Mouse (Mus musculus) heart, embryonic 16.5 days (tissue): ENCODE results near the gene Vezt. TPM values are rescaled to one million over a fixed set of nuclear protein-coding genes. Genes with fewer than 3 reads are reported as not detected.

ENCODE experiments used
- ATAC-seq: fragments of 200-750 bp; cut with Nextera tagmentation; replicated peaks from 2 replicates; pipeline ENCODE4 v1.8.0; 2017; ENCODE audit warnings: moderate number of reproducible peaks; ENCODE audit not compliant: insufficient read depth, low FRiP score; ENCODE audit errors: extremely low read depth
- H3K27ac ChIP-seq: fragments of 300-500 bp; sonication (generic); 2 replicates; pipeline ENCODE4 v1.5.1; 2014; ENCODE audit warnings: mild to moderate bottlenecking, low read length, control low read depth, moderate library complexity
- H3K27me3 ChIP-seq: fragments of 300-500 bp; sonication (generic); 2 replicates; pipeline ENCODE4 v1.6.1; 2014; ENCODE audit warnings: low read length, mixed read lengths; ENCODE audit not compliant: control insufficient read depth, insufficient read depth
- H3K36me3 ChIP-seq: fragments of 300-500 bp; sonication (generic); 2 replicates; pipeline ENCODE4 v1.6.1; 2014; ENCODE audit not compliant: control insufficient read depth, insufficient read depth
- H3K4me1 ChIP-seq: fragments of 300-500 bp; sonication (generic); 2 replicates; pipeline ENCODE4 v1.6.1; 2014; ENCODE audit warnings: low read length, mixed read lengths; ENCODE audit not compliant: control insufficient read depth, insufficient read depth
- H3K4me2 ChIP-seq: fragments of 300-500 bp; sonication (generic); 2 replicates; pipeline ENCODE4 v1.6.1; 2014; ENCODE audit warnings: low read depth, mild to moderate bottlenecking, control low read depth, low read length
- H3K4me3 ChIP-seq: fragments of 300-500 bp; sonication (generic); 2 replicates; pipeline ENCODE4 v1.5.1; 2014; ENCODE audit warnings: mild to moderate bottlenecking, control low read depth, low read length
- H3K9ac ChIP-seq: fragments of 300-500 bp; sonication (generic); 2 replicates; pipeline ENCODE4 v1.6.1; 2014; ENCODE audit warnings: low read length, control low read depth
- H3K9me3 ChIP-seq: fragments of 300-500 bp; sonication (generic); replicated peaks from 2 replicates; pipeline ENCODE4 v1.6.1; 2016; ENCODE audit warnings: low read length; ENCODE audit not compliant: control insufficient read depth
- WGBS: fragments of 180-500 bp; shearing (Covaris S2); extraction: QIAGEN DNeasy Blood & Tissue Kit; methylation state at CpG from one replicate; pipeline ENCODE4 v1.1.7; 2014; 5-methylcytosine and 5-hydroxymethylcytosine counted together
- polyA plus RNA-seq: library from polyadenylated mRNA; unstranded; fragments of >200 nt; fragmentation: Nextera tagmentation; extraction: Ambion mirVana; gene quantifications from 2 replicates; pipeline ENCODE4 v1.2.1, GENCODE M21; 2015

The Vezt gene
- polyA plus RNA-seq, 1 experiment from 2014 or later: 22.5 TPM

GRCm38 (mm10) chr10:94025079-94025478 is 10.5 kb downstream of the Vezt start:
- ATAC-seq: no peak
- Histone ChIP-seq H3K9me3 (no peaks in the 10 kb centered on the region), H3K27me3 (no peaks in the 10 kb centered on the region), H3K36me3 (no peaks in the 10 kb centered on the region), H3K4me3 (no peak overlapping the region), H3K27ac (no peak overlapping the region), H3K9ac (no peak overlapping the region), H3K4me2 (no peak overlapping the region), H3K4me1 (no peaks in the 10 kb centered on the region)
- 90% methylated on average over 8 of the region's 8 CpGs for WGBS

- Histone ChIP-seq H3K9me3 (no peaks in the 10 kb centered on the region), H3K4me3 (no peak overlapping the region), H3K9ac (no peak overlapping the region), H3K36me3 (no peaks in the 10 kb centered on the region), H3K27me3 (no peaks in the 10 kb centered on the region), H3K27ac (no peak overlapping the region), H3K4me2 (no peak overlapping the region), H3K4me1 (no peaks in the 10 kb centered on the region)
- 85% methylated on average over 4 of the region's 4 CpGs for whole genome bisulfite sequencing
- ATAC-seq: no peak
Measured at GRCm38 (mm10) chr10:94021059-94021458, 14.6 kb downstream of the Vezt start.

GRCm38 (mm10) chr10:94020587-94020986 is 15.0 kb downstream of the Vezt start:
- Histone ChIP-seq H3K9me3 (no peaks in the 10 kb centered on the region), H3K27me3 (no peaks in the 10 kb centered on the region), H3K27ac (no peak overlapping the region), H3K4me1 (no peaks in the 10 kb centered on the region), H3K36me3 (no peaks in the 10 kb centered on the region), H3K4me3 (no peak overlapping the region), H3K9ac (no peak overlapping the region), H3K4me2 (no peak overlapping the region)
- ATAC-seq: no peak
- WGBS: 69% methylated on average over 5 of the region's 5 CpGs

- no peak for ATAC-seq
- Histone ChIP-seq H3K27me3 (no peaks in the 10 kb centered on the region), H3K9ac (no peak overlapping the region), H3K4me3 (no peak overlapping the region), H3K4me1 (no peaks in the 10 kb centered on the region), H3K4me2 (no peak overlapping the region), H3K9me3 (no peaks in the 10 kb centered on the region), H3K27ac (no peak overlapping the region), H3K36me3 (no peaks in the 10 kb centered on the region)
- WGBS: 92% methylated on average over 8 of the region's 8 CpGs
Measured at GRCm38 (mm10) chr10:94017455-94017854, 18.2 kb downstream of the Vezt start.

- Histone ChIP-seq H3K9ac (no peak overlapping the region), H3K9me3 (no peaks in the 10 kb centered on the region), H3K4me1 (peaks cover 4% of the 10 kb centered on the region; the same call in 1 of the 2 replicates), H3K27me3 (no peaks in the 10 kb centered on the region), H3K36me3 (no peaks in the 10 kb centered on the region), H3K4me2 (no peak overlapping the region), H3K4me3 (no peak overlapping the region), H3K27ac (no peak overlapping the region)
- 61% methylated on average over 4 of the region's 4 CpGs for WGBS
- ATAC-seq: no peak
Measured at GRCm38 (mm10) chr10:94014200-94014599, 21.4 kb downstream of the Vezt start.

GRCm38 (mm10) chr10:94013196-94013595 is 22.4 kb downstream of the Vezt start:
- peaks cover 4% of the 10 kb centered on the region; the same call in 1 of the 2 replicates for H3K4me1 ChIP-seq
- no peak overlapping the region for H3K4me2 ChIP-seq
- no peaks in the 10 kb centered on the region for H3K36me3 ChIP-seq
- 58% methylated on average over 3 of the region's 3 CpGs for WGBS
- no peak overlapping the region for H3K4me3 ChIP-seq
- H3K9ac ChIP-seq: no peak overlapping the region
- H3K27ac ChIP-seq: no peak overlapping the region
- no peaks in the 10 kb centered on the region for H3K9me3 ChIP-seq
- H3K27me3 ChIP-seq: no peaks in the 10 kb centered on the region
- ATAC-seq: no peak

- 48% methylated on average over 2 of the region's 2 CpGs for WGBS
- ATAC-seq: no peak
- no peak overlapping the region for H3K4me2 ChIP-seq
- no peaks in the 10 kb centered on the region for H3K27me3 ChIP-seq
- H3K9me3 ChIP-seq: no peaks in the 10 kb centered on the region
- H3K9ac ChIP-seq: no peak overlapping the region
- peaks cover 4% of the 10 kb centered on the region for H3K36me3 ChIP-seq
- H3K4me1 ChIP-seq: peaks cover 4% of the 10 kb centered on the region; the same call in 1 of the 2 replicates
- no peak overlapping the region for H3K27ac ChIP-seq
- H3K4me3 ChIP-seq: no peak overlapping the region
Measured at GRCm38 (mm10) chr10:94011024-94011423, 24.6 kb downstream of the Vezt start.

- ATAC-seq: no peak
- no peak overlapping the region for H3K9ac ChIP-seq
- 78% methylated on average over 3 of the region's 3 CpGs for WGBS
- H3K9me3 ChIP-seq: no peaks in the 10 kb centered on the region
- peaks cover 9% of the 10 kb centered on the region for H3K36me3 ChIP-seq
- no peak overlapping the region for H3K4me2 ChIP-seq
- no peak overlapping the region for H3K27ac ChIP-seq
- H3K4me1 ChIP-seq: peaks cover 4% of the 10 kb centered on the region; the same call in 1 of the 2 replicates
- H3K27me3 ChIP-seq: no peaks in the 10 kb centered on the region
- H3K4me3 ChIP-seq: no peak overlapping the region
Measured at GRCm38 (mm10) chr10:94009991-94010679, 25.5 kb downstream of the Vezt start.

- Histone ChIP-seq H3K27me3 (no peaks in the 10 kb centered on the region), H3K4me1 (peaks cover 4% of the 10 kb centered on the region; the same call in 1 of the 2 replicates), H3K9ac (no peak overlapping the region), H3K36me3 (peaks cover 14% of the 10 kb centered on the region), H3K4me3 (no peak overlapping the region), H3K4me2 (no peak overlapping the region), H3K9me3 (no peaks in the 10 kb centered on the region), H3K27ac (no peak overlapping the region)
- WGBS: 98% methylated on average over 2 of the region's 2 CpGs
- ATAC-seq: no peak
Measured at GRCm38 (mm10) chr10:94008356-94008755, 27.3 kb downstream of the Vezt start.
